Mouse (Mus musculus) kidney, embryonic 15.5 days (tissue): Measurements from ENCODE around the gene Cacna1h. TPM values are rescaled to one million over a fixed set of nuclear protein-coding genes. Genes with fewer than 3 reads are reported as not detected.

Source experiments
- ATAC-seq: fragments of 200-750 bp; cut with Nextera tagmentation; replicated peaks from 2 replicates; pipeline ENCODE4 v1.8.0; 2017; ENCODE audit warnings: moderate TSS enrichment; ENCODE audit not compliant: low FRiP score
- H3K27ac ChIP-seq: fragments of 300-500 bp; sonication (generic); 2 replicates; pipeline ENCODE4 v1.5.1; 2015; ENCODE audit warnings: mild to moderate bottlenecking, inconsistent platforms
- H3K27me3 ChIP-seq: fragments of 300-500 bp; sonication (generic); 2 replicates; pipeline ENCODE4 v1.6.1; 2015; ENCODE audit warnings: inconsistent platforms
- H3K36me3 ChIP-seq: fragments of 300-500 bp; sonication (generic); 2 replicates; pipeline ENCODE4 v1.6.1; 2015; ENCODE audit warnings: inconsistent platforms
- H3K4me1 ChIP-seq: fragments of 300-500 bp; sonication (generic); 2 replicates; pipeline ENCODE4 v1.6.1; 2015; ENCODE audit warnings: inconsistent platforms
- H3K4me2 ChIP-seq: fragments of 300-500 bp; sonication (generic); 2 replicates; pipeline ENCODE4 v1.6.1; 2015; ENCODE audit warnings: moderate library complexity, mild to moderate bottlenecking, inconsistent platforms
- H3K4me3 ChIP-seq: fragments of 300-500 bp; sonication (generic); replicated peaks from 2 replicates; pipeline ENCODE4 v1.5.1; 2015; ENCODE audit warnings: mild to moderate bottlenecking, inconsistent platforms
- H3K9ac ChIP-seq: fragments of 300-500 bp; sonication (generic); 2 replicates; pipeline ENCODE4 v1.6.1; 2015; ENCODE audit warnings: mild to moderate bottlenecking, inconsistent platforms
- H3K9me3 ChIP-seq: fragments of 300-500 bp; sonication (generic); replicated peaks from 2 replicates; pipeline ENCODE4 v1.6.1; 2016; ENCODE audit warnings: inconsistent platforms
- WGBS: fragments of 180-500 bp; shearing (Covaris S2); methylation state at CpG from one replicate; pipeline ENCODE4 v1.1.7; 2015; ENCODE audit warnings: mixed read lengths; 5-methylcytosine and 5-hydroxymethylcytosine counted together
- polyA plus RNA-seq: library from polyadenylated mRNA; unstranded; fragments of >200 nt; fragmentation: Nextera tagmentation; extraction: Ambion mirVana; gene quantifications from 2 replicates; pipeline ENCODE4 v1.2.1, GENCODE M21; 2015

Gene Cacna1h
- polyA plus RNA-seq, 1 experiment from 2014 or later = 3.4 TPM

DNA sequence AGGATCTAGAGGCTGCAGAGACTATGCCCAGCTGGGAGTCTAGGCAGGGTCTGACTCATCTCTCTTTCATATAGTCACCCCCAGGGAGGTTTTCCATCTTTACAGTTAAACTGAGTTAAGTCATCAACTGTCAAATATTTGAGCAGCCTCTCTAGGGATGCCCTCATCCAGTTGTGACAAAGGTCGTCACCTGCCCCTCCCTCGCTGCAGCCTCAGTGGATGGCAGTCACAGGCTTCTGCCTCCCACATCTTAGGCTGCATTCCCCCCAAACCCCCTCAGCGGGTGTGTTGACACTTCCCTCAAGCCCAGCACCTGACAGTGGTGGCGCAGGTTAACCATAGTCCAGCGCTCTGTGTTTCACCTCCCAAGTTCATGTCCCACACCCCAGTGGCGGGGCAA is 7.8 kb upstream of the Cacna1h start:
- Histone ChIP-seq H3K4me1 (no peaks in the 10 kb centered on the region), H3K4me2 (no peak overlapping the region), H3K36me3 (no peaks in the 10 kb centered on the region), H3K9ac (no peak overlapping the region), H3K9me3 (no peaks in the 10 kb centered on the region), H3K27ac (no peak overlapping the region), H3K27me3 (no peaks in the 10 kb centered on the region), H3K4me3 (no peak overlapping the region)
- ATAC-seq = no peak
- 73% methylated on average over 6 of the region's 6 CpGs for WGBS

DNA sequence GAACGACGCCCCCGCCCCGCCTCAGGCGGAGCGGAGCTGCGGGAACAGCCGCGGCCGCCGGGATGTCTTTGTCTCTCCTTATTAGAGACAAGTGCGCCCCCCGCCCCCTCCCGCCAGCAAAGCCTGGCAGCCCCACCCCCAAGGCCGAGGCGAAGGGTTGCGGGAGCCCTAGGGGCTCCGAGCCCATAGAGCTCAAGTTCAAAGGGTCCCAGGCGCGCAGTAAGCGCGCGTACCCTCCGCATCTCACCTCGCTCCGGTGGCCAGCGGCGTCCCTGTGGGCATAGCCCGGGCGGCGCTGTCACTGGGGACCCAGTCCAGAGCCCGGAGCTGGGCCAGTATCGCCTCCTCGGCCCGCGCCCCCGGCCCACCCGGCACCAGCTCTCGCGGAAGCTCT is 363 bp downstream of the Cacna1h start:
- Histone ChIP-seq H3K4me3 (peak overlapping the region; percentile 77), H3K27ac (peak overlapping the region; percentile 92), H3K4me2 (peak overlapping the region; percentile 98), H3K4me1 (peaks cover 72% of the 10 kb centered on the region), H3K36me3 (no peaks in the 10 kb centered on the region), H3K9ac (peak overlapping the region; percentile 74), H3K9me3 (no peaks in the 10 kb centered on the region), H3K27me3 (peaks cover 26% of the 10 kb centered on the region)
- WGBS = under 1% methylated on average over 39 of the region's 40 CpGs
- ATAC-seq = peak; percentile 44

DNA sequence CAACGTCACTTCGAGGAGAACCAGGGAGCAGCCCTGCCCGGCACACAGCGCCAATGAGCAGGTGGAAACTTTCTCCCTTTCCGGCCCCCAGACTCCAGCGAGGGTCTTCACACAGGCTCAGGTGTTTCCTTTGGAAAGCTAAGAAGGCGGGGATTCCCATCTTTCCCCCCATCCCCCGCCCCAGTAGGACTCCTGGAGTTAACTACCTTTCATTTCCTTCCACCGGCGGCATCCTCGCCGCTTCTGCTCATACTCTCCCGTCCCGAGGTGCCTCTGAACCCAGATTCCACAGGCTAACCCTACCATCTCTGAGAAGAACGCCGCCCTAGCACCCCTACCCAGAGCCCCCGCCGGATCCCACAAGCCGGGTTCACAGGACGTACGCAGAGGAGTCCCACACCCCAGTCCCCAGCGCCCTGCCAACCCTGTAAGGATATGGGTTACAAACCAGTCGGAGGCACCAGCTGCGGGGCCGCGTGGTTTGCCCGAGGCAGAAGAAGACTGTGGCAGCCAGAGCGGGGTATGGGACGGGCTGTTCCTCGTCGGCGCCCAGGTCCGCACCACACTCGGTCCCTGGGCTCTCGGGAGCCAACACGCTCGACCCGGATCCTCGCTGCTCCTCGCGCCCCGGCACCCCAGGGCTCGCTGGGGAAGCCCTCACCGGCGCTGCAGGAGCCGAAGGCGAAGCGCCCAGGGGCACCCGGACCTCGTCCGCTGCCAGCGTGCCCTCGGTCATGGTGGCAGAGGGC is 976 bp downstream of the Cacna1h start:
- Histone ChIP-seq H3K9ac (peak overlapping the region; percentile 74), H3K27ac (no peak overlapping the region), H3K9me3 (no peaks in the 10 kb centered on the region), H3K27me3 (peaks cover 26% of the 10 kb centered on the region), H3K36me3 (no peaks in the 10 kb centered on the region), H3K4me3 (peak overlapping the region; percentile 77), H3K4me1 (peaks cover 78% of the 10 kb centered on the region), H3K4me2 (peak overlapping the region; percentile 98)
- no peak for ATAC-seq
- WGBS = under 1% methylated on average over 52 of the region's 53 CpGs

DNA sequence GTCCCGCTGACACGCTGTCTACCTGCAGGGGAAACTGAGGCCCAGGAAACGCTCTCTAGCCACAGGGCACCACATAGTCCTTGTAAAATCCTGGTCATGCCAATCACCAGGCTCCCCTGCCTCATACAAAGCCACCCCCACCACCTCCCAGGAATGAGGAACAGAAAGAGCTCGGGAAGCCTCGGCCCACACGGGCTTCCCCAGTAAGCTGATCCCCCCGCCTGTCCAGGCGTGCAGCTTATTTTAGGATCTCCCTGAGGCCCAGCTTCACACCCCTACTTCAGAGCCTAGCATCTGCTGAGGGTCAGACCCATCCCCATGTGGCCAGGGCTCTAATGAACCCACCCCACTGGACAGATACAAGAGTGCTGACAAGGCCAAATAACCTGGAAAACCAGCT is 3.0 kb downstream of the Cacna1h start:
- ATAC-seq = no peak
- Histone ChIP-seq H3K4me1 (peaks cover 97% of the 10 kb centered on the region), H3K27ac (peak overlapping the region; percentile 67), H3K4me2 (peak overlapping the region; percentile 20; the same call in 1 of the 2 replicates), H3K9ac (no peak overlapping the region), H3K9me3 (no peaks in the 10 kb centered on the region), H3K36me3 (no peaks in the 10 kb centered on the region), H3K27me3 (peaks cover 26% of the 10 kb centered on the region), H3K4me3 (no peak overlapping the region)
- WGBS = 28% methylated on average over 8 of the region's 8 CpGs

DNA sequence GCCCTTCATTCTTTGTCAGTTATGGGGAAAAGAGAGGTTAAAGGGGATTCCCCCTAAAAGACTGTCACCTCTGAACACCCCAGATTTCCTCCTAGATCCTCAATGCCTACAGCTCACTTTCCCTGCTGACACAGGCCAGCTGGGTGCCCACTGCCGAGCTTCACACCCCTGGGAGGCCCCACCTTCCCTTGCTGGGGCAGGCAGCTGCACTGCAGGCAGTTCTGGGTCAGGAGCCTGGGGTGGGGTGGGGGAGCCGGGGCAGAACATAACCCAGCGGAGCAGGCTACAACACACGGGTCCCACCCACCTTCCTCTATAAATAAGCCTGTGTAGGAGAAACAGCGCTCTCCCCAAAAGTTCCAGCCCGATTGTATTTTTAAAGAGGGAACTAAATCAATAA is 3.7 kb downstream of the Cacna1h start:
- Histone ChIP-seq H3K4me1 (peaks cover 97% of the 10 kb centered on the region), H3K4me2 (peak overlapping the region; percentile 20; the same call in 1 of the 2 replicates), H3K9me3 (no peaks in the 10 kb centered on the region), H3K27me3 (peaks cover 26% of the 10 kb centered on the region), H3K9ac (peak overlapping the region; percentile 21; the same call in 1 of the 2 replicates), H3K27ac (peak overlapping the region; percentile 67), H3K36me3 (no peaks in the 10 kb centered on the region), H3K4me3 (no peak overlapping the region)
- WGBS = 7% methylated on average over 6 of the region's 6 CpGs
- no peak for ATAC-seq

DNA sequence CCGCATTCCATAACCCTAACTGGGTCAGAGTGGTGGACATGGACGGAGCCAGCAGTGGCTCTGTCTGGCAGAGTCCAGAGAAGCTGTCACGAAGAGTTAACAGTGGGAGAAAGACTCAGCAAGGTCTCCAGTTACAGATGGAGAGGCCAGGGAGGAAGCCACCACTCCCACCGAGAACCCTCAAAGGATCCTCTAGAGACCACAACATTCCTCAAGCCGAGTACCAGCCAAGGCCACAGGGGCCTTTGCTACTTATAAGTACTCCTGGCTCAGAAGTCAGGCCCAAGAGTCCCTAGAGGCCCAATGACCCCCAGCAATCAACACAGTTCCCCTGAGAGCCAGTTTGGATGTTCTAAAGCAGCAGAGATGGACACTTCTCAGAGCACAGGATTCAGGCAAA is 4.3 kb downstream of the Cacna1h start:
- no peaks in the 10 kb centered on the region for H3K9me3 ChIP-seq
- peaks cover 97% of the 10 kb centered on the region for H3K4me1 ChIP-seq
- peaks cover 26% of the 10 kb centered on the region for H3K27me3 ChIP-seq
- no peaks in the 10 kb centered on the region for H3K36me3 ChIP-seq
- WGBS = 35% methylated on average over 5 of the region's 5 CpGs
- H3K4me2 ChIP-seq = no peak overlapping the region
- no peak for ATAC-seq
- no peak overlapping the region for H3K4me3 ChIP-seq
- peak overlapping the region; percentile 67 for H3K27ac ChIP-seq
- peak overlapping the region; percentile 21; the same call in 1 of the 2 replicates for H3K9ac ChIP-seq

DNA sequence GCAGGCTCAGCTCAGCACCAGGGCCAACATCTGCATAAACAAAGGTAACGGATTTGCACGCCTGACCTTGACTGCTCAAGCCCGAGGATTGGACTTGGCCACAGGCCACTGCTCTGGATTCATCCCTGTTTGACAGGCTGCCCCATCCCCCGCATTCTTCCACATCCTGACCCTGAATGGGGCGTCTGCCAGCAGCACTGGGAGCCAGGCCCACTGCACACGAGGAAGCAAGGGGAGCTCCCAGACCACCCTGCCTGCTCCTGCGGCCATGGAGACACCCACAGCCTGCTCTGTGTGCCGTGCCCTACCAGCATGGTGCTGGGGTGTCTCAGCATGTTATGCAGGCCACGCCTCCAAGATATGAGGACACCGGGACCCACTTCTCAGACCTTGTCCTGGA is 6.1 kb downstream of the Cacna1h start:
- Histone ChIP-seq H3K4me2 (peak overlapping the region; percentile 32), H3K36me3 (no peaks in the 10 kb centered on the region), H3K27me3 (peaks cover 16% of the 10 kb centered on the region), H3K9ac (no peak overlapping the region), H3K4me1 (peaks cover 89% of the 10 kb centered on the region), H3K27ac (peak overlapping the region; percentile 23; the same call in 1 of the 2 replicates), H3K4me3 (no peak overlapping the region), H3K9me3 (no peaks in the 10 kb centered on the region)
- ATAC-seq = peak; percentile 47
- WGBS = 21% methylated on average over 10 of the region's 10 CpGs

DNA sequence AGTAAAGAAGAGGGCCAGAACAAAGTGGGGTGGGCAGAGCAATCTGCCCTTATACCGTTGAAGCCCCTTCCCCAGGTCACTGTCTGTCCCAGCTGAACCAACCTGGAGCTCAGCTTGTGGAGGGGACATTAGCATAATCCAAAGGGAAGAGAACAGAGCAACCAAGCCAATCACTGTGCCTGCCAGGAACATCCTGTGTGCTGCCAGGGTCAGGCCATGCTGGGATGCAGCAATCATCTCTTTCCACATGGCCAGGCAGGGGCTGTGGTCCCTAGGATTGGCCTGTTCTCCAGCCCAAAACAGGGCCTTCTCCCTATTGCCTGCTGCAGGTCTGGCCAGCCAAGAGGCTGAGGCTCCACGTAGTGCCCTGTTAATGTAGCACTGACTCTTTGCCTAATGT is 7.6 kb downstream of the Cacna1h start:
- no peak overlapping the region for H3K27ac ChIP-seq
- H3K9me3 ChIP-seq = no peaks in the 10 kb centered on the region
- H3K9ac ChIP-seq = no peak overlapping the region
- no peak overlapping the region for H3K4me3 ChIP-seq
- H3K36me3 ChIP-seq = no peaks in the 10 kb centered on the region
- peaks cover 74% of the 10 kb centered on the region for H3K4me1 ChIP-seq
- peaks cover 7% of the 10 kb centered on the region for H3K27me3 ChIP-seq
- WGBS = 81% methylated on average over 2 of the region's 2 CpGs
- no peak overlapping the region for H3K4me2 ChIP-seq
- ATAC-seq = no peak

DNA sequence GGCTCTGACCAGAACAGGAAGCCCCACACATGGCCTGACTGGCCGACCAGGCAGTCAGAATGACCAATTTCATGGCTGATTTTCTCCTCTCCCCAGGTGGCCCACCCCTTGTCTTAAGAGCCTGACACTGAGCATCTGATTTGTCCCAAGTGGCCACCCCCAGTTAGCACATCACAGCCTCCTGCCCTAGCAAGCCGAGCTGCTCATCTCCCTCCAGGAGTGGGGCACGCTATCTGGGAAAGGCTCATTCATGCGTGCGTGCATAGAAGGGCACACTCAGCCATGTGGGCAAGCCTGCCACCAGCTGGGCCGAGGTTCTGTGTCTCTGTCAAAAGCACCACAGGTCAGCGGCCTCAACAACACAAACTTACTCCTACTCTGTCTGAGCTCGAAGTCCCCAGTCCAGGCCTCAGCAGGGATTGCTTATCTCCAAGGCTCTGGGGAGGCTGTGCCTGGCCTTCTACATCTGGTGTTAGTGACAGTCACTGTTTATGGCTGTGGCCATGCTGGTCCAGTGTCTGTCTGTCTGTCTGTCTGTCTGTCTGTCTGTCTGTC is 9.0 kb downstream of the Cacna1h start:
- H3K27ac ChIP-seq = peak overlapping the region; percentile 23; the same call in 1 of the 2 replicates
- no peak overlapping the region for H3K4me2 ChIP-seq
- peaks cover 60% of the 10 kb centered on the region for H3K4me1 ChIP-seq
- no peak overlapping the region for H3K9ac ChIP-seq
- peaks cover 4% of the 10 kb centered on the region; the same call in 1 of the 2 replicates for H3K27me3 ChIP-seq
- no peaks in the 10 kb centered on the region for H3K36me3 ChIP-seq
- 0 out of 2 replicates have a peak, but pooled peaks have one; percentile 20 for ATAC-seq
- H3K9me3 ChIP-seq = no peaks in the 10 kb centered on the region
- WGBS = 29% methylated on average over 8 of the region's 8 CpGs
- H3K4me3 ChIP-seq = no peak overlapping the region

DNA sequence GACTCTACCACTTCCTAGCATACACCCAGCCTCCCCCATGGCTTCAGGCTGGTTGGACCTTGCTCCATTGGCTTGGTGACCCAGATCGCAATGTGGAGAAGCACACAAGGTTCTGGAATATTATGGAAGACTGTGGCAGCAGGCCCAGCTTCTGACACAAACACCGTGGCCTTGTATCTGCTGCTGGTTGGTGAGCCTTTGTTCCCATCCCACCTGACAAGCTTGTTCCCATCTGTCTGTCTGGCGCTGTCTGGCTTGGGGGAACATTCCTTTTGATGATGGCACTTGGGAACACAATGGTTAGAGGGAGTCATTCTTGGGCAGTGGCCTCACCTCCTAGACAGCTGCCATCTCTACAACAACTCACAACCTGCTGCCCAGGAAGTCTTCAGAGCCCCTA is 12.6 kb downstream of the Cacna1h start:
- peaks cover 53% of the 10 kb centered on the region for H3K4me1 ChIP-seq
- no peak for ATAC-seq
- WGBS = 92% methylated on average over 3 of the region's 3 CpGs
- no peaks in the 10 kb centered on the region for H3K27me3 ChIP-seq
- H3K36me3 ChIP-seq = no peaks in the 10 kb centered on the region
- no peak overlapping the region for H3K27ac ChIP-seq
- no peak overlapping the region for H3K4me2 ChIP-seq
- H3K9ac ChIP-seq = no peak overlapping the region
- H3K4me3 ChIP-seq = no peak overlapping the region
- no peaks in the 10 kb centered on the region for H3K9me3 ChIP-seq

DNA sequence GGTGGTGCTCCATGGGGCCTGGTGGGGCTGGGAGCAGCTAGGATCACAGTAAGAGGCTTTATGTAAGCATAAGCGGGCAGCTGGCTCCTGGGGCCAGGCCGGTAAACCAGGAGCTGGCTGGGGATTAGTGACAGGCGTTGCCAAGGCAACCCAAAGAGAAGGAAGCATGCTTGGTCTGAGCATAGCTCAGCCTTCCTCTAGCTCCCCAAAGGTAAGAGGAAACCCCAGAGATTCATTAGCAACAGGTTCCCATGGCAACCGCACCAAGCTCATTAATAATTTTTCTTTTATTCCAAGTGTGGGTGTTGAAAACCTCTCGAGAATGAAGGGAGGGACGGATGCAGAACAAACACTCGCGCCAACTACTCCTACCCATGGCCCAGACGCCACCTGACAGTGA is 14.7 kb downstream of the Cacna1h start:
- no peak for ATAC-seq
- Histone ChIP-seq H3K4me2 (no peak overlapping the region), H3K27ac (no peak overlapping the region), H3K9ac (no peak overlapping the region), H3K4me3 (no peak overlapping the region), H3K36me3 (no peaks in the 10 kb centered on the region), H3K4me1 (peaks cover 53% of the 10 kb centered on the region), H3K27me3 (no peaks in the 10 kb centered on the region), H3K9me3 (no peaks in the 10 kb centered on the region)
- 46% methylated on average over 9 of the region's 9 CpGs for WGBS

DNA sequence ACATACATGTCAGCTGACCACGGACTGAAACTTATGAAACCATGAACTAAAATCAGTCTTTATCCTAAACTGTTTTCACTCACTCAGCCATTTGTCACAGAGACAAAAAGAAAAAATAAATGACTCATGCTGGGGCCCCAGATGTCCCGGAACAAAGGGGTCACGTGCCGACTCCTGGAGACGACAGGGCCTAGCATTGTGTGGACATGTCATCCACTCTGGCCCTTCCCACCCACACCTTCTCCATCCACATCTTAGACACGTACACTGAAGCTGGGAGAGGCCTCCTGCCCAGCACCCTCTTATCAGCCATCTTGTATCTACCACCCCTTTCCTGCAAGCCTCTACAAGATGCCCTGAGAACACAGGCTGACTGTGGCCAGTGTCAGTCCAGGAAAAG is 15.6 kb downstream of the Cacna1h start:
- Histone ChIP-seq H3K9me3 (no peaks in the 10 kb centered on the region), H3K27ac (no peak overlapping the region), H3K9ac (no peak overlapping the region), H3K4me3 (no peak overlapping the region), H3K4me1 (peaks cover 51% of the 10 kb centered on the region), H3K27me3 (no peaks in the 10 kb centered on the region), H3K36me3 (no peaks in the 10 kb centered on the region), H3K4me2 (no peak overlapping the region)
- 80% methylated on average over 6 of the region's 6 CpGs for WGBS
- no peak for ATAC-seq
